Mouse (Mus musculus) brain, embryonic 14.5 days (tissue): ENCODE results near the gene Nrf1.

Experiments used
- CTCF ChIP-seq: fragments of 200-500 bp; IDR thresholded peaks from 2 replicates; pipeline ENCODE4 v1.5.1; 2012; ENCODE audit warnings: inconsistent platforms, mild to moderate bottlenecking, moderate library complexity, borderline replicate concordance; ENCODE audit not compliant: insufficient read depth, insufficient read length; ENCODE audit errors: extremely low read depth
- POLR2A ChIP-seq: fragments of 200-500 bp; IDR thresholded peaks from 2 replicates; pipeline ENCODE4 v1.6.1; 2012; ENCODE audit warnings: mild to moderate bottlenecking, inconsistent platforms, borderline replicate concordance; ENCODE audit not compliant: poor library complexity, insufficient read depth, insufficient read length, severe bottlenecking; ENCODE audit errors: extremely low read depth

DNA sequence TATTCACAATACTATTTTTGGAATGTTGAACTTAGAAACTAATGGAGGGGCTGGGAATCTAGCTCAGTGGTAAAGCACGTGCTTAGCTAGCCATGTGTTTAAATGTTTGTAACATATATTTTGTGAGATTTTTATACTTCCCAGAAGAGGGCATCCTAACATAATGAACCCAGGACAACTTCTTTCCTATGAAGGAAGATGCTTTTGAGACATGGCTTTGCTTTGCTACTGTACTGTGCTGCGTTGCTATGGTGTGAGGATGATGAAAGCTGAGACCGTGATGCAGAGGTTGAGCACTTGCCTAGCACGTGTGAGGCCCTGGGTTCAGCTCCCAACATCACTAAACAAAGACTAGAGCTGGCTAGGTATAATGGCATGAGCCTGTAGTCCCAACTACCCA lies 43.4 kb downstream of the Nrf1 start:
- TF ChIP-seq CTCF (no peak), POLR2A (no peak)
